Mouse (Mus musculus) embryonic fibroblast, embryonic 13.5 days (primary cell): Measurements from ENCODE around the gene Prpf40b.

Experiments used
- CTCF ChIP-seq: IDR thresholded peaks from 2 replicates; pipeline ENCODE4 v1.5.1; 2011; ENCODE audit warnings: mild to moderate bottlenecking, control low read depth, low read length, moderate library complexity, borderline replicate concordance; ENCODE audit not compliant: insufficient read depth
- POLR2A ChIP-seq: IDR thresholded peaks from 2 replicates; pipeline ENCODE4 v1.6.1; 2011; ENCODE audit warnings: low read depth, mild to moderate bottlenecking, control low read depth, low read length, moderate library complexity

DNA sequence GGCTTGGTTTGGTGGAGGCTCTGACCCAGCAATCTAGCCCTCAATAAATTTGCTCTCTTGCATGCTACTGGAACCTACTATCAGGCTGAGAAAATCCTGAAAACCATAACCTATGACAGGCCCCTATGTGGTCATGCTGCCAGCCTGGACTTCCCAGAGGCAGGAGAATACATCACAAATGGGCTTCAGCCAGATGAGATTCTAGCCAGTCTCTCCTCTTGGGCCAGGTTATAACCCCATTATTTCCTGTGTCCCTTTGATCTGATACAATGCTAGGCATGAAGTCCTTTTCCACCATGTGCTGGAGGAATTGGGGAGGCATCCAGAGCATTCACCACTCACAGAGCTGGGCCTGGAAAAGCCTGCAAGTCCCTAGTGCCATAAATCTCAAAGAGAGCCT is 37.2 kb downstream of the Prpf40b start:
- TF ChIP-seq CTCF (no peak), POLR2A (no peak)
